Mouse (Mus musculus) embryonic facial prominence, embryonic 10.5 days (tissue): ENCODE data around the gene Tspo. TPM values are rescaled to one million over a fixed set of nuclear protein-coding genes. Genes with fewer than 3 reads are reported as not detected.

Experiments
- microRNA-seq: library from miRNA; unstranded; fragments of <30 nt; microRNA quantifications from one replicate; pipeline ENCODE4, GENCODE M21; 2017
- polyA plus RNA-seq: library from polyadenylated mRNA; unstranded; fragments of >200 nt; fragmentation: Nextera tagmentation; extraction: Ambion mirVana; gene quantifications from 2 replicates; pipeline ENCODE4 v1.2.1, GENCODE M21; 2016

Gene Tspo
- polyA plus RNA-seq, 1 experiment from 2014 or later = 34.1 TPM

Small RNA genes lying within 50 kb of the gene (microRNA-seq; reads per million reads assigned to microRNA genes)
- gene Gm24575 = not detected

Other genes with a start within 250 kb of the Tspo start
- gene Arfgap3, start 213.3 kb upstream of the Tspo start, polyA plus RNA-seq = 27.2 and 29.1 TPM in 2 replicates
- gene Pacsin2, start 99.0 kb upstream of the Tspo start, polyA plus RNA-seq = 60.7 and 61.7 TPM in 2 replicates
- 30.9 and 32.6 TPM in 2 replicates for gene Ttll1, start 52.7 kb upstream of the Tspo start, polyA plus RNA-seq
- gene Bik, start 36.7 kb upstream of the Tspo start, polyA plus RNA-seq = 2.3 TPM in 2 replicates
- gene Mcat, start 195 bp downstream of the Tspo start, polyA plus RNA-seq = 43.9 and 46.9 TPM in 2 replicates
- gene Ttll12, start 31.6 kb downstream of the Tspo start, polyA plus RNA-seq = 62.8 and 64.3 TPM in 2 replicates
- gene Scube1, start 161.4 kb downstream of the Tspo start, polyA plus RNA-seq = 51.4 and 52.4 TPM in 2 replicates
- gene Mpped1, start 215.9 kb downstream of the Tspo start, polyA plus RNA-seq = 6.4 and 7.0 TPM in 2 replicates